Mouse (Mus musculus) heart, adult 18-20 months (tissue): ENCODE results near the gene 1700016D06Rik. TPM values are rescaled to one million over a fixed set of nuclear protein-coding genes. Genes with fewer than 3 reads are reported as not detected.

Source experiments
- DNase-seq, 2 experiments: peaks; one replicate each; pipeline ENCODE4 v3.0.0; 2021 to 2022; ENCODE audit warnings: mixed read lengths in 1 of 2
- microRNA-seq, 2 experiments: library from miRNA; unstranded; fragments of <30 nt; microRNA quantifications; one replicate each; pipeline ENCODE4 v1.2.0; 2022
- total RNA-seq, 2 experiments: library from RNA; stranded (reverse); gene quantifications; 2 replicates each; pipeline ENCODE4 v1.2.3; 2021

Gene 1700016D06Rik
- total RNA-seq, 2 experiments from 2014 or later = not detected

DNA sequence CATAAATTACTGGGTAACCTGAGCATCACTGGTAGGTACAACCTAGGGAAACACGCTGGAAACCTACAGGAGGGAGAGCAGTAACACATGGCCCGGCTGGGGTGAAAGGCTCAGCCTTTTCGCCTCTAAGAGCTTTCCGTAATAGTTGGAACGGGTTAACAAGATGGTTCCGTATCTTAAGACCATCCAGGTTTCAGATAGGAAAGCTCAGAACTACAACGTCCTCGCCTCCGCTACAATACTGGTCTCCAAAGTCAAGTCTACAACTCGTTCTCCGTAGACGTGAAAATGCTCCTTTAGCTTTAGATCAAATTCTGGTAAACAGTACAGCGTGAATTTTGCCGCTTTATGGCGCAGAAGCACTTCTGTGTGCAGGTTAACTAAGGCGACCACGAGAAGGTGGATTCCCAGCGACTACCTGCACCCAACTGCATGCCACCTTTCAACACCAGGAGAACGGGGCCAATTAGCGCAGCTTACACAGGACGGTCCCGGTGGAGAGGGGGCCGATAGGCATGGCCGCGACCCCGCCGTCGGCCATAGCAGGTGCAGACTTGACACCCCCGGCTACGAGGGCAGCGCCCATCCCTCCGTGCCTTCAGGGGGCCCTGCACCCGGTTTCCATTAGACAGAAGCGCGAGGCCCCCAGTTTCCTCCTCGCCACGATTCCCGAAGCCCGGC, 66.4 kb downstream of the 1700016D06Rik start:
- DNase-seq = no peak

DNA sequence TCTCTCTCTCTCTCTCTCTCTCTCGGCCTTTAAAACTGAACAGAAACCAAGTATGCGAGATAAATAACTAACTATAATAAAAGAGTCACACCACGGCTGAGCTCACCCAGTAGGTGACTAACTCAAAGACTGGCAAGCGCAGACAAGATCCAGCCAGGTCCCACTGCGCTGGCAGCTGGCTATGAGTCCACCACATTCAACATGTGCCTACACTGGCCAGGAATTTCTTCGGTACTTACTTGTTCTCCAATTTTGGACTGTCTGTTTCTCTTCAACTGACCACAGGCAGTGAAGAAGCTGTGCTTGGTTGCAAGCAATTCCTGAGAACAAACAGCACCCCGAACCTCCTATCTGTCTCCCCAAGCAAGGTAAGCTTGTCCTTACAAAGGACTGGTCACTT, 67.4 kb downstream of the 1700016D06Rik start:
- peak; percentile 45 to 49 for DNase-seq

DNA sequence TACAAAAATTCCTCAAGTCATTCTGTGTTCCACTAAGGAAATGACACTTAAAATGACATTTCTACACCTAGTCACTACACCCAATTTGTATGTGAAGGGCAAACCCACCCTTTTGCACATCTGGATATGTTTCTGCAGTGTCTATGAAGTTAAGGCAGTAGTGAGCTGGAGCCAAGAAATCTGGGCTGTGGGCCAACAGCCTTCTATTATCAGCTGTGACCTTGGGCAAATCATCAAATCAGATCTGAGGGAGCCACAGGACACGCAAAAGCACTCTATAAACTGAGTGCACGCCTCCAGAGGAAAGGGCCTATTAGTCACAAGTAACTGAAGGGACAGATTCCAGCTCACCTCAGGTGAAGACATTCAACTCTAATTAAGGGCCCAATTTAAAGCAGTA, 68.5 kb downstream of the 1700016D06Rik start:
- DNase-seq = peak; percentile 75 to 82

DNA sequence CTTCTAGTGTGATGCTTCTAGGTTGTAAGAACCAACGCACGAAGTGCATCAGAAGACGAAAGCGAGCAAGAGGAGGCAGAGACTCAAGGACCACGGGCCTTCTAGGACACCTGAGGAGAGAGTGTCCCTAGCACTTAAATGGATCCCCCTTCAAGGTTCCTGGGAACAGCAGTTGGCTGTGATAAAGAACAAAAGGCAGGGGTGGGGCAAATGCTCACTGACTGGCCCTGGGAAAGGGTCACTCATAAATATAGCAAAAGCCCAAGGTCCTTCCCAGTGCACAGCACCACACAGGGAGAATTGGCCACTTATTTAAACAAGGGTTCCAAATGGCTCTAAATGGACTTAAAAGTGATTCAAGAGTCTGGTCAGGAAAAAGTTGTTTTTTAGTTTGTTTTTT, 71.7 kb downstream of the 1700016D06Rik start:
- DNase-seq = no peak

- DNase-seq = peak in 1 of 2 experiments; percentile 30
Measured at GRCm38 (mm10) chr8:11628506-11629132, 72.2 kb downstream of the 1700016D06Rik start.

DNA sequence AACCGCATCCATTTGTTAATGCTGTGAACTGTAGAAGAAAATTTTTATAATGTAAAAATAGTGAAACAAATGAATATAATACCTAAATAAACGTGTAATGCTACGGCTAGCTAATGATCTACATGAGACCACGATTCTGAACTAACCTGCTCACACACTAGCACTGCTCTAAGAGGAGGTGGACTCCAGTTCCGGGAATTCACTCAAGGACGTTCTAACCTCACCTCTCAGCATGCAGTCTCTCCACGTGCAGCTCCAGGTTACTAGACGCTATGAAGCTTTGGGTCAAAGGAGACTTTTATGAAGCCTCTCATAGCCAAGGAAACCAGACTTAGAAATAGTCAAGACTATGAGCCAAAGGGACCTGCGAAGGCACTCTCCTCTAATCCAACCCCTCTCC, 73.1 kb downstream of the 1700016D06Rik start:
- no peak for DNase-seq

DNA sequence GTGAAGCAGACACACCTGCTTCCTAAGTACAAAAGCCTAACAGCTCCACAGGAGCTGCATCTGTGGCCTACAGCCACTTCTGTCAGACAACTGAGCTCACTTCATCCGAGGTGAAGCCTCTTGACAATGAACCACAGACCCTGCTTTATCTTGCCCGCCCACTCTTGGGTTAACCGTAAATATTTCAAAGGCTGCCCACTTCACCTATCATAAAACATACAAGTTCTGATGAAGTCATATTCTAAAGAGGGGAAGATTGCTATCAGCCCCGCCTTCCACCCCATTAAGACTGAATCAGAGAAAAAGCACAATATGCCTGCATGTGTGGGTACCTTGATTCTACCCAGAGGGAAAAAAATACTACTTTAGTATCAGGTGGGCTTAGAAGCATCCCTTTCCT, 75.8 kb downstream of the 1700016D06Rik start:
- no peak for DNase-seq

- DNase-seq = no peak
Measured at GRCm38 (mm10) chr8:11619091-11619490, 81.8 kb downstream of the 1700016D06Rik start.

- DNase-seq = no peak
Measured at GRCm38 (mm10) chr8:11618063-11618462, 82.8 kb downstream of the 1700016D06Rik start.

DNA sequence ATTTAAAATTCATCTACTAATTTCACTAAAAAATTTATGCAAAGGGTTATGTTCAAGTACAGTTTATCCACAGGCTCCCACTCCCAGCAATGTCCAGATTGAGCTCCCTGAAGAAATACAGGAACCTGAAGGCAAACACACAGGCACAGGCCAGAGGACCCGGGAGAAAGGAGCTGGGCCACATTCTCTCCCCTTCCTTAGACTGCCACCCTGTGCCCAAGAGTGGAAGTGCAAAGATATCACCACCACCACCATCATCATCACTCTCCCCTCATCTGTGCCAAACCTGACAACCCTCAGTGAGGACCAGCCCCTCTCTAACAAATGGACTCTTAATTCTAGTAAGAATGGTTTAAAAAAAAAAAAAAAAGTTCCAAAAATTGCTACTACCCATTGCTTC, 84.6 kb downstream of the 1700016D06Rik start:
- peak; percentile 24 to 74 for DNase-seq

DNA sequence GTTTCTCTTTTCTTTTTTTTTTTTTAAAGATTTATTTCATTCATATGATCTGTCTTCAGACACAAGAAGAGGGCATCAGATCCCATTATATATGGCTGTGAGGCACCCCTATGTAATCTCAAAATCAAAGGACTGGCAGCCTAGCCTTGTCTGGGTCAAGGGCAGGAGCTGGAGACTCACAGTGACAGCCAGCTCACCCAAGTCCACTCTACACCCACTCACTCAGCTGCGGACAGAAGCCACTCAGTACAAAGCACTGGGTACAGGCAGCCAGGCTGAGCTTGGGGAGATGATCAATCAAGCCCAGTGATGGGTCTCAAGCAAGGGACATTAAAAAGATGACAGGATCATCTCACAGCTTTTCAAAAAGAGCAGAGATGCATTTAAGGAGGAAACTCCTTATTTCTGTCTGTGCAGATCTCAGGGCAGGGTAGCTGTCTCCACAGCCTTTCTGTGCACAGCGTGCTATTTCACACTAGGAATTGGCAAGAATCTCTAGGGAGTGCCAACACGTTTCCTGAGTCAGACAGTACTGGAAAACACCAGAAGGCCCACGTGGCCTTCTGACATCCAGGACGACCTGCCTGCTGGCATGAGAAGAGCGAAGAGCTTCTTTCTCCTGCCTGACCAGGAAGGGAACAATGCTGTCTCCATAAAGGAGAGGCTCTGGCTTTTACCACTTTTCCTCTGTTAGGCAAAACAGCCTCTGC, 86.6 kb downstream of the 1700016D06Rik start:
- peak; percentile 41 to 63 for DNase-seq

DNA sequence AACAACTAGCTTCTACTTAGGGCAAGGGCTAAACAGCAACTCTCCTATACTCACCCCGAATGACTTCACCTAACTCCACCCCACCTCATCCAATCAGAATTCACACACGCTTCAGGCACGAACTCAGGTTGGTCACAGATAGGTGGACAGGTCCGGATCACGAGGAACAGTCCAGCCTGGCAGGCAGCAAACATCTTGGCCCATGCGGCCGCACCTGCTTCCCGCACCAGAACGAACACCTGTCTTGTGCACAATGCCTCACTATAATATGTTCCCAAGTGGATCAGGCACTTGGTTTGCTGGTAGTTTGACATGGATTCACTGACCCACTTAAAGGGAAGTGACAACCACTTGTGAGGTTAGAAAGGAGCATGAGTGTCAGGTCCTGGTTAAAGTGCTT, 92.0 kb downstream of the 1700016D06Rik start:
- DNase-seq = no peak

Small RNAs within 50 kb of the gene (microRNA-seq; reads per million reads assigned to microRNA genes)
- gene Mir7238 = 1.6 to 2.3 reads per million in 2 experiments

Other genes with a start within 250 kb of the 1700016D06Rik start
- 10 to 100 TPM; 17.4 to 20.5 TPM for gene Rab20, start 222.4 kb downstream of the 1700016D06Rik start, total RNA-seq
- 10 to 100 TPM; 30.1 to 34.4 TPM for gene Naxd, start 203.6 kb downstream of the 1700016D06Rik start, total RNA-seq
- 10 to 100 TPM; 51.6 to 52.2 TPM for gene Cars2, start 150.3 kb downstream of the 1700016D06Rik start, total RNA-seq
- 10 to 100 TPM; 16.2 to 18.3 TPM for gene Ing1, start 145.5 kb downstream of the 1700016D06Rik start, total RNA-seq
- gene Ankrd10, start 65.3 kb downstream of the 1700016D06Rik start, total RNA-seq = 10 to 100 TPM; 19.6 to 19.8 TPM
- 100 to 1,000 TPM in 1 of 2 experiments, 10 to 100 TPM in 1; 96.3 to 113 TPM for gene Arhgef7, start 26.7 kb upstream of the 1700016D06Rik start, total RNA-seq
- gene Tex29, start 139.4 kb upstream of the 1700016D06Rik start, total RNA-seq = not detected